Mouse (Mus musculus) bone marrow macrophage, adult 2 months (primary cell): ENCODE measurements at regions not wholly inside any gene's neighbourhood (a gene's known extent, or its start where the extent isn't known, plus 50 kb on each side); places are given as distances from the start of the nearest gene placed in this dataset.

Experiments used
- CTCF ChIP-seq: IDR thresholded peaks from 2 replicates; pipeline ENCODE4 v1.5.1; 2012; ENCODE audit warnings: low read depth, mild to moderate bottlenecking, low read length, moderate library complexity
- POLR2A ChIP-seq: IDR thresholded peaks from 2 replicates; pipeline ENCODE4 v1.6.1; 2012; ENCODE audit warnings: mild to moderate bottlenecking, low read depth, low read length, borderline replicate concordance

- no peak for TF ChIP-seq POLR2A
- TF ChIP-seq CTCF, result no peak
These were observed 50.7 kb downstream of the H2al2a start for GRCm38 (mm10) chr2:17946047-17946446.
